Mouse (Mus musculus) megakaryocyte, embryonic 14.5 days (primary cell): Measurements from ENCODE around the gene Rhou.

Source experiments
- FLI1 ChIP-seq: IDR thresholded peaks from 2 replicates; pipeline ENCODE4 v1.6.1; 2012; ENCODE audit warnings: low read length, inconsistent platforms, mixed read lengths
- GATA1 ChIP-seq: IDR thresholded peaks from 3 replicates; pipeline ENCODE4 v1.6.1; 2012; ENCODE audit warnings: mixed read lengths, low read length, inconsistent platforms, borderline replicate concordance

- TF ChIP-seq GATA1 (no peak), FLI1 (no peak)
These were observed at the start of gene Rhou for GRCm38 (mm10) chr8:123653308-123653993.
